Mouse (Mus musculus) CD4-positive, CD25-positive, alpha-beta regulatory T cell, adult 4 months (primary cell): ENCODE data around the gene Selenow. TPM values are rescaled to one million over a fixed set of nuclear protein-coding genes. Genes with fewer than 3 reads are reported as not detected.

ENCODE experiments used
- ATAC-seq: one replicate; pipeline ENCODE4 v1.8.0; 2017
- polyA plus RNA-seq, 2 experiments: library from polyadenylated mRNA; unstranded; fragments of 100-300 nt; shearing (Covaris generic); gene quantifications; one replicate each; pipeline ENCODE4 v1.2.1; 2017

Selenow gene
- polyA plus RNA-seq, 2 experiments from 2014 or later, result 912 to 987 TPM

- ATAC-seq, result no peak
Observed at GRCm38 (mm10) chr7:15901366-15902048, 20.7 kb downstream of the Selenow start.

GRCm38 (mm10) chr7:15894251-15894650, 28.0 kb downstream of the Selenow start:
- ATAC-seq, result no peak

- ATAC-seq, result no peak
Observed at GRCm38 (mm10) chr7:15884127-15884526, 38.1 kb downstream of the Selenow start.

GRCm38 (mm10) chr7:15882317-15882716, 39.9 kb downstream of the Selenow start, which contains the start of gene Crxos:
Crxos (plus strand) TSS chr7:15882617.
- no peak for ATAC-seq

- ATAC-seq, result no peak
Observed at GRCm38 (mm10) chr7:15881831-15882230, 40.4 kb downstream of the Selenow start.

- ATAC-seq, result no peak
Observed at GRCm38 (mm10) chr7:15881388-15881787, 40.8 kb downstream of the Selenow start.

- no peak for ATAC-seq
Observed at GRCm38 (mm10) chr7:15879756-15880155, 42.4 kb downstream of the Selenow start, which contains the start of gene Crx. Crx (minus strand) TSS chr7:15879968.

Other genes starting within 250 kb of the Selenow start
- not detected for gene Obox5, start 172.3 kb downstream of the Selenow start, polyA plus RNA-seq
- not detected for gene Obox6, start 82.7 kb downstream of the Selenow start, polyA plus RNA-seq
- not detected for gene Crx, start 42.4 kb downstream of the Selenow start, polyA plus RNA-seq
- gene Crxos, start 39.8 kb downstream of the Selenow start, polyA plus RNA-seq, result under 1 TPM in 1 of 2 experiments, not detected in 1; 0.26 TPM
- 100 to 1,000 TPM; 244 to 324 TPM for gene Nop53, start 23.7 kb upstream of the Selenow start, polyA plus RNA-seq
- under 1 TPM; 0.07 to 0.15 TPM for gene Ehd2, start 45.2 kb upstream of the Selenow start, polyA plus RNA-seq
- gene Bicra, start 125.5 kb upstream of the Selenow start, polyA plus RNA-seq, result 1 to 10 TPM; 3.6 to 3.9 TPM
- not detected for gene Zfp541, start 139.4 kb upstream of the Selenow start, polyA plus RNA-seq
- gene Napa, start 176.1 kb upstream of the Selenow start, polyA plus RNA-seq, result 100 to 1,000 TPM; 198 to 297 TPM
- 10 to 100 TPM; 22.0 to 32.9 TPM for gene Kptn, start 197.5 kb upstream of the Selenow start, polyA plus RNA-seq
- gene Slc8a2, start 207.4 kb upstream of the Selenow start, polyA plus RNA-seq, result not detected